Mouse (Mus musculus) frontal cortex, postnatal 25 days (tissue): ENCODE data around the gene Rasip1.

ENCODE experiments used
- DNase-seq, 2 experiments: peaks; one replicate each; pipeline ENCODE4 v3.0.0; 2022; ENCODE audit warnings: low spot score in 2 of 2

Rasip1 gene

GRCm38 (mm10) chr7:45685811-45686210 is 58.5 kb downstream of the Rasip1 start:
- no peak for DNase-seq

DNA sequence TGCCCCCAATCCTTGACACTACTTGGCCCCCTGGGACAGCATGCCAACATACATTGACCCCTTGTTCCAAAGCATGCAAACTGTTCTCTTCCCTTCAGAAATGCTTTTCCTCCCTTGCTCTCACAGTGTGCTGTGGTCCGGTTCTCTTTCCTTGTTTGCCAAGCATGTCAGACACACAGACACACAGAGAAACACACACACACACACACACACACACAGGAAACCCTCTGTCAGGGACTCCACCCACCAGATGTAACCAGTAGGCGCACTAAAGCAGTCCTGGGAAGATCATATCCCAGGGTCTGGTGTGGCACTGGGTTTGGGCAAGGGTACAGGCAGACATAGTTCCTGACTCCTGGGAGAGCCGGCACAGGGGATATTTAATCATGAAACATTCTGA is 59.6 kb downstream of the Rasip1 start:
- DNase-seq, result no peak
